Mouse (Mus musculus) bone marrow macrophage, adult 2 months (primary cell): ENCODE measurements around the gene Ube2d3. TPM values are rescaled to one million over a fixed set of nuclear protein-coding genes. Genes with fewer than 3 reads are reported as not detected.
A peak's percentile ranks its signal among the peaks of the same experiment; 100 is the strongest.

Experiments
- H3K27ac ChIP-seq: 2 replicates; pipeline ENCODE4 v1.5.1; 2012; ENCODE audit warnings: low read depth, low read length; ENCODE audit not compliant: insufficient read depth
- H3K4me1 ChIP-seq: 2 replicates; pipeline ENCODE4 v1.6.1; 2012; ENCODE audit warnings: low read length; ENCODE audit not compliant: control insufficient read depth, insufficient read depth
- H3K4me3 ChIP-seq: 2 replicates; pipeline ENCODE4 v1.5.1; 2012; ENCODE audit warnings: mild to moderate bottlenecking, low read length, moderate library complexity; ENCODE audit not compliant: insufficient read depth
- CTCF ChIP-seq: IDR thresholded peaks from 2 replicates; pipeline ENCODE4 v1.5.1; 2012; ENCODE audit warnings: low read depth, mild to moderate bottlenecking, low read length, moderate library complexity
- POLR2A ChIP-seq: IDR thresholded peaks from 2 replicates; pipeline ENCODE4 v1.6.1; 2012; ENCODE audit warnings: mild to moderate bottlenecking, low read depth, low read length, borderline replicate concordance
- polyA plus RNA-seq: library from polyadenylated mRNA; stranded (reverse); fragments of >200 nt; gene quantifications from 2 replicates; pipeline ENCODE4 v1.2.4, GENCODE M21; 2012; ENCODE audit not compliant: missing spikeins, insufficient read depth, insufficient read length

Gene Ube2d3
- polyA plus RNA-seq, 1 experiment = 389 TPM

DNA sequence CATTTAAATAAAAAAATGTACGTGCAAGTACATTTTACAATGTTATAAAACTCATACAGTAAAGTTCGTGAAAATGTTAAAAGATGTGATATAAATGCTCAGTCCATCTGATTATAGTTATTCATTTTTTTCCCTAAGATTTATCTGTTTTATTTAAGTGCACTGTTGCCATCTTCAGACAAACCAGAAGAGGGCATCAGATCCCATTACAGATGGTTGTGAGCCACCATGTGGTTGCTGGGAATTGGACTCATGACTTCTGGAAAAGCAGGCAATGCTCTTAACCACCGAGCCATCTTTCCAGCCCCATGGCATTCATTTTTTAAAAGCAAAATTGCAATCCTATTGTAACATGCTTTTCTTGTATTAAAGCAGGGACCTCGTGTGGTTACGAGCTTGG, 28.7 kb upstream of the Ube2d3 start:
- Histone ChIP-seq H3K27ac (no peak overlapping the region), H3K4me1 (peaks cover 7% of the 10 kb centered on the region; the same call in 1 of the 2 replicates), H3K4me3 (no peak overlapping the region)
- TF ChIP-seq POLR2A (no peak), CTCF (no peak)

DNA sequence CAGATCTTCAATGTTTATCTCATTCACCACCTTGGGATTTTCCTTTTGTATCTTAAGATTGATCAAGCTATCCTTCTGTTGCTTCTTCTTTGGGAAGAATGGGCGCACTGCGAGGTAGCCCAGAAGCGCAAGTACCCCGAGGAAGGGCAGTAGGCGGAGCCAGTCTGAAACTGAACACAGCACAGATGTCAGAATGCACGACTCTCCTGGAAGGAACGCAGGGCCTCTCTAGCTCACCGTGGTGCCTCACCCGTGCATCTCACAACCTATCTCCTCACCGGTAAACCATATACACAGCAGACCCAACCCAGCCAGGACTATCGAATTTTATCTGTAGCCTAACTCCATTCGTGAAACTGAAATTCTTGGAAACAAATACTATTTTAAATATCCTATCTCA, 26.9 kb upstream of the Ube2d3 start:
- Histone ChIP-seq H3K4me1 (peaks cover 7% of the 10 kb centered on the region; the same call in 1 of the 2 replicates), H3K27ac (no peak overlapping the region), H3K4me3 (no peak overlapping the region)
- TF ChIP-seq CTCF = no peak
- TF ChIP-seq POLR2A = no peak

DNA sequence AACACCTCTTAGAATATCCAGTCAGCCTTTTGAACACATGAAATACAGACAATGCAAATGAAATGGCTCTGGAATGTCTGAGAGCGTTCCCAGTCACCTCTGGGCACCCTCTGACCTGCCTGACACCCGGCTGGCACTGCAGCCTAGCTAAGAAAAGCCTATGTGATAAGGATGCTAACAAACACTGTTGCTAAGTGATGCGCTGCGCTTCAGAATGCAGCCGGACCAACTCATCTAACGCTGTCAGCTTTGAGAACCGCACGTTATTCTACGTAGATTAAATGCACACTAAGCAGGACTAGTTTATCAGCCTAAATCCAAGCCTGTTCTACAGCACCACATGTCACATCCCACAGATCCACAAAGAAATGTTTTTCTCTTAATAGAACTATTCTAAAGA, 26.1 kb upstream of the Ube2d3 start:
- TF ChIP-seq POLR2A (no peak), CTCF (no peak)
- Histone ChIP-seq H3K4me1 (peaks cover 7% of the 10 kb centered on the region; the same call in 1 of the 2 replicates), H3K27ac (no peak overlapping the region), H3K4me3 (no peak overlapping the region)

DNA sequence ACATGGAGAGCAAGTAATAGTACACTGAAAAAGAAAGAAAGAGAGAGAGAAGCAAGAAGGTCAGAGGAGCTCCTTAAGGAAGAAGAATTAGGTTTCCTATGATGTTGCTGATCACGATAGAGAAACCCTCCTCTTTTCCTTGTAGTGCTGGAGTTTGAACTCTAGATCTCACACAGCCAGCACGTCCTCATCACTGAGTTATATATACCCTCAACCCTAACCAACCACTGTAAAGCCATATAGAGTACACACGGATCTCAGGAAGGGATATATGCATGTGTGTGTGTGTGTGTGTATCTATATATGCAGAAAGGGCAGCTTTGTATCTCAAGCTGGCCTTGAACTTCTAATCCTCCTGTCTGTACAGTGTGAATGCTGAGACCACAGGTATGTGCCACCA, 20.7 kb upstream of the Ube2d3 start:
- Histone ChIP-seq H3K4me3 (no peak overlapping the region), H3K27ac (no peak overlapping the region), H3K4me1 (peaks cover 16% of the 10 kb centered on the region)
- TF ChIP-seq CTCF (no peak), POLR2A (no peak)

DNA sequence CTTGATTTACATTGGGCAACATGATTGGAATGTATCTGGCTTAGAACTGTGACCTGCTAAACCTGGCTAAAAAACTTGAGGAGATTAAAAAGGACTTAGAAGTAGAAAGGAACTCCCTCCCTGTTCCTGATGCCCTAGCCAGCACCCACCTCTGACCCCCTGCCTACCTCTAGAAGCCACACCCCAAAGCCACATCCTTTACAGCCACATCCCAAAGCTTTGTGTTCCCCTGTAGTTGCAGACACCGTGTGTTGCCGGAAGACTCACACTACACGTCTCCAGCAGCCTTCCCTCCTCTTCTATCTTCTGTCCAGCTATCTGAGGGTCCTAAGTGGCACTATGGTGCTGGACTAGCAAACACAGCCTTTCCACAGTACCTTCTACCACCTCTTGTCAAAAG, 20.1 kb upstream of the Ube2d3 start:
- TF ChIP-seq CTCF (no peak), POLR2A (no peak)
- Histone ChIP-seq H3K4me3 (no peak overlapping the region), H3K4me1 (peaks cover 16% of the 10 kb centered on the region)

DNA sequence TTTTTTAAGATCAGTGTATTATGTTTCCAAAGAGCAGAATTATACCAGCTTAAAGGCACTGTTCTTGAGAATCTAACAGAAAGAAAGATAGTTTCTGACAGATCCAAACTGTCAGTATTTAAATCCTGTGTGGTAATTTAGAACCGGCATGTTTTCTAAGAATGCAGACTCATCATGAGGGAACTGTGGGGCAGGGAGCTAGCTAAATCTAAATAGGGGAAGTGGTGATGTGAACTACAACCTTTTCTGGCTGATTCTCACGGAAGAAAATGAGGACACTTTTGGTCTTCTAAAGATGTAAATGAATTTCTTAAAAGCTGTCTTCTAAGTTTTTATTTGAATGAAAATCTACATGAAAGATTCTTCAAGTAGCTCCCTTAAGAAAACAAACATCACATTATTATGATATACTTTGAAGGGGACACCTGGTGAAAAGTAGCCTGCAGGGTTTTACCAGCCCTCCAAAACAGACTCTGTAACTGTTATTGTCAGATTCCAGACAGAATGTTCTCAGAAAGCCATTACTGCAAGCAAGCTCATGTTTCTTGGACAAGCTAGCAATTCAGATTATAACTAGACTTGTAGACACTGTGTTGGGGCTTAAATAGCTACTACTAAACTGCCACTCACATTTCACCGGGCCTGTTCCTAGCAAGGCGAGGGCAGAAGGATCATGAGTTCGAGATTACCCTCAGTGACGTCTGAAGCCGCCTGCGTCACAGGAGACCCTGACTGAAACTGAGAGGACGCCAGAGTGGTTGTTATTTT, 17.2 kb upstream of the Ube2d3 start:
- TF ChIP-seq CTCF = no peak
- TF ChIP-seq POLR2A = no peak
- peak overlapping the region; percentile 64 for H3K27ac ChIP-seq
- peaks cover 9% of the 10 kb centered on the region for H3K4me1 ChIP-seq
- H3K4me3 ChIP-seq = no peak overlapping the region

More for the DNA sequence above, 20.1 kb upstream of the Ube2d3 start:
- no peak overlapping the region for H3K27ac ChIP-seq

DNA sequence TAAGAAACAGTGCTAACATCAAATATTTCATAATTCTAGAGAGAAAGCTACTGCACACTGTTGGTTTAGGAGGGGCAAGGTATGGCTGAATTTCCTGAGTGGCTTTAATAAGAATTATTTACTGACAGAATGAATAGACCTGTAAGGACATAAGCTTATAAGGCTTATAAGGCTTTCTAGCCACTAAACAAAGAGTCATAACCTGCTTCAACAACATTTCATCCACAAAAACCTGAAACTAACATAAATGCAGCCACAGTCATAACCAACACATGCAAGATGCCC, 16.7 kb upstream of the Ube2d3 start:
- Histone ChIP-seq H3K4me3 (no peak overlapping the region), H3K27ac (no peak overlapping the region), H3K4me1 (peaks cover 9% of the 10 kb centered on the region)
- TF ChIP-seq POLR2A (no peak), CTCF (no peak)

DNA sequence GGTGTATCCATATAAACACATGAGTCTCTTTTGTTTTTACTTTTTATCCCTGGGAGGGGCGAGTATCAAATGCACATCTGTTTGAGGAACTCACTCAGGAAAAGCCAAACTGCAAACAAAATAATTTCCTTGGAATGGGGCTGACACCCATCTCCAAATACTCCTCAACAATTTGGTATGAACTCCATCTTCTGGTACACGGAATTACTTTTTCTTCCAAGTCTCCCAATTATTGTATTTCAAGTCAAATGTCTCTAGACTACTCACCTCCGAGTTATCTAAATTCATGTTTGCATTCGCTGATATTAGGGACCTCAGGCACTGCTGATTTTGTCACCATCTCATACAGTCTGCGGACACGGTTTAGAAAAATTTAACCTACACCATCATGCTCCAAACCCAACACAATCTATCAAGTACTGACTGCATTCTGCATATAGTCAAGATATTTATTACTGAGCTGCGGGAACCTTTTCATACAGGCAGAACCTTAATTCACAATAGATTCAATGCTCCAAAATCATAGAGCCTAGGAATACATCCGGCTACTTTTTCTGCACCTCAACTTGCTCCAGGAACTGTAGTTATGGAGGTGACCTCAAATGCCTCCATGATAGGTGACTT, 15.6 kb upstream of the Ube2d3 start:
- Histone ChIP-seq H3K4me3 (peak overlapping the region; percentile 78), H3K27ac (peak overlapping the region; percentile 77), H3K4me1 (peaks cover 9% of the 10 kb centered on the region)
- TF ChIP-seq POLR2A = no peak
- no peak for TF ChIP-seq CTCF

DNA sequence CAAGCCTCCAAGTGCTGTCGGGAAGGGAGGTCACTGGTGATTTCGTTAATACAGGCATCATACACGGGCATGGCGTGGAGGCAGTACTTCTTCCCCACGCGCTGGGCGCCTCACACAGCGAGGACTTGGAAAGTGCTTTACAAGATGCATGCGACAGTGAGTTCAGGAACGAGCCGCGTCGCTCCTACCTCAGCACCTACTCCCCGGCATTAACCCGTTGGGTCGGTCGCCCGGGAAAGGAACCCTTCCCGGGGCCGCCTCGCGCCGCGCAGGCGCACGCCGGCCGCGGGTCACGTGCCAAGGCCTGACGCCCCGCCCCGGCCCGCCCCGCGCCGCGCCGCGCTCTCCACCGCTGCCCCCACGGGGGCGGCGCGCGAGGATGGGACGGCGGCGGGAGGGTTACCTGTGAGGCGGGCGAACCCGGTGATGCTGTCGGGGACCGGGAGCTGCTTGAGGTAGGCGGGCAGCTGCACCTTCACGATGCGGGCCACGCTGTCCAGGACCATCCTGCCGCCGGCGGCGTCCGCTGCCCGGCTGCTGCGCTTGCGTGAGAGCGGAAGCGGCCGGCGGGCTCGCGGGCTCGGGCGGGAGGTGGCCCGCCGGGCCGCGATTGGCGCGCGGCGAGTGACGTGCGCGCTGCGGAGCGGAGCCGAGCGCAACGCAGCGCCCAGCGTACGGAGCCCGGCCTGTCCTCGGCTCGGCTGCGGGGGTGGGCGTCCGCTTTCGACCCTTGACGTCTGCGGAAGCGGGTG, 14.9 kb upstream of the Ube2d3 start:
- Histone ChIP-seq H3K27ac (peak overlapping the region; percentile 82), H3K4me3 (peak overlapping the region; percentile 78), H3K4me1 (peaks cover 9% of the 10 kb centered on the region)
- TF ChIP-seq POLR2A (no peak), CTCF (no peak)

DNA sequence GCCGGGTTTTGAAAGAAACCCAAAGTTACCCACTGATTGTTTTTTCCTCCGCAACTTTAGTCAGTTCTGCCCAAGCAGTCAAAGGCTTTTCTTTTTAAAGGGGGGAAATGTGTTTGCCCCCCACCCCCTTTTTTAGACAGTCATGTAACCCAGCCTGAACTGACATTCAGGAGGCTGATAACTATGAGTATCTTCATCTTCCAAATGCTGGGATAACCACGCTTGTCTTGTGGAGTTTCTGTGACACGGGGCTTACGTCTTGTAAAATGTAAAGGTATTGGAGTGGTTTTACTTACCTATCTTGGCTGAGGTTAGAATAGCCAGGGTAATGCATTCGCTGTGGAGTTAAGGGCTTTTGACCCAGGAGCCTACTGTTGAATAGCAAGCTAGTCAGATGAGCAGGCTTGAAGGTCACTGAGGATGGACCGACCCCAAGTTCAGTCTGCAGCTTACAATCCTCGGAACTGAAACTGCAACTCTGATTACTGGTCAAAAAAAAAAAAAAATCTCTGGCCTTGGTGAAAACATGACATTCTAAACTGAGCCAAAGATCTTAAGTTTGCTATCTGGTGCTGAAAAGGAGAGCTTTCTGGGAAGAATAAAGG, 14.2 kb upstream of the Ube2d3 start, which contains the start of gene Cisd2:
Gene Cisd2 (minus strand): TSS at position 318 of the 605 bp plus-strand sequence.
- H3K4me1 ChIP-seq = peaks cover 9% of the 10 kb centered on the region

More for the DNA sequence above, 14.2 kb upstream of the Ube2d3 start, which contains the start of gene Cisd2:
- H3K27ac ChIP-seq = peak within 1 kb of the TSS; percentile 82
- H3K4me3 ChIP-seq = peak within 1 kb of the TSS; percentile 78
- no peak for TF ChIP-seq CTCF
- no peak for TF ChIP-seq POLR2A
